Mouse (Mus musculus) B cell, adult 2 months (primary cell): ENCODE data around the gene C1qtnf5.
A peak's percentile ranks its signal among the peaks of the same experiment; 100 is the strongest.

ENCODE experiments used
- DNase-seq, 2 experiments: peaks; one replicate each; pipeline ENCODE4 v3.0.0; 2022

The C1qtnf5 gene

GRCm38 (mm10) chr9:44079997-44080780, 26.9 kb upstream of the C1qtnf5 start:
- no peak for DNase-seq

- no peak for DNase-seq
Measured at GRCm38 (mm10) chr9:44080953-44081352, 26.1 kb upstream of the C1qtnf5 start.

GRCm38 (mm10) chr9:44081581-44081980, 25.5 kb upstream of the C1qtnf5 start:
- DNase-seq, result no peak

GRCm38 (mm10) chr9:44082266-44082665, 24.8 kb upstream of the C1qtnf5 start:
- no peak for DNase-seq

GRCm38 (mm10) chr9:44083392-44084121, 23.5 kb upstream of the C1qtnf5 start:
- no peak for DNase-seq

- no peak for DNase-seq
Measured at GRCm38 (mm10) chr9:44084236-44084635, 22.8 kb upstream of the C1qtnf5 start.

GRCm38 (mm10) chr9:44084659-44085229, 22.3 kb upstream of the C1qtnf5 start:
- DNase-seq, result peak; percentile 83

GRCm38 (mm10) chr9:44085276-44085675, 21.8 kb upstream of the C1qtnf5 start:
- no peak for DNase-seq

GRCm38 (mm10) chr9:44085741-44086665, 21.0 kb upstream of the C1qtnf5 start:
- DNase-seq, result no peak

- DNase-seq, result no peak
Measured at GRCm38 (mm10) chr9:44086960-44087359, 20.1 kb upstream of the C1qtnf5 start.

- DNase-seq, result no peak
Measured at GRCm38 (mm10) chr9:44087761-44088455, 19.1 kb upstream of the C1qtnf5 start.

- no peak for DNase-seq
Measured at GRCm38 (mm10) chr9:44088877-44089608, 18.0 kb upstream of the C1qtnf5 start.

- DNase-seq, result peak; percentile 84 to 86
Measured at GRCm38 (mm10) chr9:44093612-44094503, 13.2 kb upstream of the C1qtnf5 start.

- DNase-seq, result no peak
Measured at GRCm38 (mm10) chr9:44094737-44095136, 12.3 kb upstream of the C1qtnf5 start.

- no peak for DNase-seq
Measured at GRCm38 (mm10) chr9:44095781-44096180, 11.3 kb upstream of the C1qtnf5 start.

GRCm38 (mm10) chr9:44096536-44096935, 10.5 kb upstream of the C1qtnf5 start:
- DNase-seq, result no peak

- DNase-seq, result no peak
Measured at GRCm38 (mm10) chr9:44101490-44101889, 5.6 kb upstream of the C1qtnf5 start, which contains the start of gene Mfrp. Gene Mfrp (plus strand): TSS chr9:44101729.

- DNase-seq, result no peak
Measured at GRCm38 (mm10) chr9:44104881-44105280, 2.2 kb upstream of the C1qtnf5 start.

GRCm38 (mm10) chr9:44105781-44106180, 1.3 kb upstream of the C1qtnf5 start:
- no peak for DNase-seq

- no peak for DNase-seq
Measured at GRCm38 (mm10) chr9:44106182-44106581, 863 bp upstream of the C1qtnf5 start.
